Mouse (Mus musculus) urinary bladder, adult 18-20 months (tissue): Measurements from ENCODE around the gene Psmc5.

ENCODE experiments used
- DNase-seq, 2 experiments: peaks; one replicate each; pipeline ENCODE4 v3.0.0; 2022; ENCODE audit warnings: low spot score in 2 of 2, mixed read lengths in 2 of 2

Gene Psmc5

GRCm38 (mm10) chr11:106306065-106306385, 50.1 kb downstream of the Psmc5 start:
- no peak for DNase-seq

DNA sequence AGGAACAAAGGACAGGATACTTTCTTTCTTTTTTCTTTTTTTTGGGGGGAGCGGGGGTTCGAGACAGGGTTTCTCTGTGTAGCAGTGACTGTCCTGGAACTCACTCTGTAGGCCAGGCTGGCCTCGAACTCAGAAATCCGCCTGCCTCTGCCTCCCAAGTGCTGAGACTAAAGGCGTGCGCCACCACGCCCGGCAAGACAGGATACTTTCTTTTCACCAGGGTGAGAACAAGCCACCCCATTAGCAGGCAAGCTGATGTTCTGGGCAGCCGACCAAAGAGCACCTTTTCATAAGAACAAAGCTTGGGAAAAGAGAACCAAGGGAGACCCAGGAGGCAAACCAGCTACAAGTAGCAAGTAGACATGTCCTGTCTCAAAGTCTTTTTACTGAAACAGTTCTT, 50.8 kb downstream of the Psmc5 start:
- no peak for DNase-seq

DNA sequence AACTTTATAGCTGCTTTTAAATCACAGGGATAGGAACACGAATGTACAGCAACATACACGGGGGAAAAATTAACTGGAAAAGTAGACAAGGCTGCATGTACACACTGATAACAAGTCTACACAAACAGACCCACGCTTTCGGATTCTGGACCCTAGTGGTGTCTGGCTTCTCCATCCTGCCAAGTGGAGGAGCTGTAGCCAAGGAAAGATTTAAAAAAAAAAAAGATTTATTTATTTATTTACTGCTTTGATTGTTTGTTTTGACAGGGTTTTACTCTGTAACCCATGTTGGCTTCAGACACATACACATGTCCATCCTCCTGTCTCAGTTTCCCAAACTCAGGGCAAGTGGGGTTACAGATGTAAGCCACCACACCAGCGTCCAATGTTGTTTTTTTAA, 51.5 kb downstream of the Psmc5 start:
- DNase-seq, result no peak

GRCm38 (mm10) chr11:106308162-106308561, 52.2 kb downstream of the Psmc5 start:
- DNase-seq, result no peak

- DNase-seq, result no peak
Observed at GRCm38 (mm10) chr11:106310123-106310522, 54.2 kb downstream of the Psmc5 start.
